Mouse (Mus musculus) testis, adult 2 months (tissue): ENCODE measurements at regions not wholly inside any gene's neighbourhood (a gene's known extent, or its start where the extent isn't known, plus 50 kb on each side); places are given as distances from the start of the nearest gene placed in this dataset.

Experiments
- H3K27ac ChIP-seq: fragments of 200-500 bp; 2 replicates; pipeline ENCODE4 v1.5.1; 2012; ENCODE audit warnings: low read depth, low read length; ENCODE audit not compliant: control insufficient read depth, insufficient read depth
- H3K27me3 ChIP-seq: fragments of 200-500 bp; 2 replicates; pipeline ENCODE4 v1.6.1; 2012; ENCODE audit warnings: mild to moderate bottlenecking, low read length, moderate library complexity; ENCODE audit not compliant: control insufficient read depth, insufficient read depth
- H3K36me3 ChIP-seq: fragments of 200-500 bp; 2 replicates; pipeline ENCODE4 v1.6.1; 2012; ENCODE audit warnings: mild to moderate bottlenecking, low read length; ENCODE audit not compliant: control insufficient read depth, insufficient read depth
- H3K4me1 ChIP-seq: fragments of 200-500 bp; 2 replicates; pipeline ENCODE4 v1.6.1; 2012; ENCODE audit warnings: low read length; ENCODE audit not compliant: control insufficient read depth, insufficient read depth
- H3K4me3 ChIP-seq: fragments of 200-500 bp; 2 replicates; pipeline ENCODE4 v1.5.1; 2012; ENCODE audit warnings: low read depth, mild to moderate bottlenecking, low read length, moderate library complexity, mixed read lengths; ENCODE audit not compliant: control insufficient read depth
- CTCF ChIP-seq: fragments of 200-500 bp; IDR thresholded peaks from 2 replicates; pipeline ENCODE4 v1.5.1; 2012; ENCODE audit warnings: low read depth, mild to moderate bottlenecking, inconsistent platforms, low read length, moderate library complexity; ENCODE audit not compliant: control insufficient read depth, insufficient read depth, insufficient replicate concordance
- POLR2A ChIP-seq: fragments of 200-500 bp; IDR thresholded peaks from 2 replicates; pipeline ENCODE4 v1.6.1; 2012; ENCODE audit warnings: low read depth, mild to moderate bottlenecking, inconsistent platforms, low read length, moderate library complexity; ENCODE audit not compliant: control insufficient read depth

- no peaks in the 10 kb centered on the region for H3K36me3 ChIP-seq
- H3K4me3 ChIP-seq: no peak overlapping the region
- no peak for TF ChIP-seq CTCF
- no peak for TF ChIP-seq POLR2A
- H3K27me3 ChIP-seq: no peaks in the 10 kb centered on the region
- H3K27ac ChIP-seq: no peak overlapping the region
- H3K4me1 ChIP-seq: no peaks in the 10 kb centered on the region
Observed at GRCm38 (mm10) chr7:117049249-117049648, 331.5 kb upstream of the Xylt1 start.

GRCm38 (mm10) chr7:117065771-117066170 is 315.0 kb upstream of the Xylt1 start:
- no peak for TF ChIP-seq CTCF
- TF ChIP-seq POLR2A: no peak
- Histone ChIP-seq H3K4me1 (no peaks in the 10 kb centered on the region), H3K27me3 (no peaks in the 10 kb centered on the region), H3K36me3 (no peaks in the 10 kb centered on the region), H3K27ac (no peak overlapping the region), H3K4me3 (no peak overlapping the region)

- Histone ChIP-seq H3K36me3 (no peaks in the 10 kb centered on the region), H3K4me3 (no peak overlapping the region), H3K4me1 (no peaks in the 10 kb centered on the region), H3K27me3 (no peaks in the 10 kb centered on the region), H3K27ac (no peak overlapping the region)
- no peak for TF ChIP-seq POLR2A
- TF ChIP-seq CTCF: no peak
Observed at GRCm38 (mm10) chr7:117090911-117091550, 289.7 kb upstream of the Xylt1 start.

- no peaks in the 10 kb centered on the region for H3K36me3 ChIP-seq
- no peak overlapping the region for H3K27ac ChIP-seq
- TF ChIP-seq CTCF (no peak), POLR2A (no peak)
- no peaks in the 10 kb centered on the region for H3K4me1 ChIP-seq
- no peaks in the 10 kb centered on the region for H3K27me3 ChIP-seq
- H3K4me3 ChIP-seq: no peak overlapping the region
Observed at GRCm38 (mm10) chr7:117092860-117093259, 287.9 kb upstream of the Xylt1 start.

GRCm38 (mm10) chr7:117097618-117098017 is 283.2 kb upstream of the Xylt1 start:
- H3K4me3 ChIP-seq: no peak overlapping the region
- H3K36me3 ChIP-seq: no peaks in the 10 kb centered on the region
- H3K27me3 ChIP-seq: no peaks in the 10 kb centered on the region
- H3K27ac ChIP-seq: no peak overlapping the region
- TF ChIP-seq CTCF: no peak
- TF ChIP-seq POLR2A: no peak
- no peaks in the 10 kb centered on the region for H3K4me1 ChIP-seq

- no peaks in the 10 kb centered on the region for H3K27me3 ChIP-seq
- no peak for TF ChIP-seq CTCF
- TF ChIP-seq POLR2A: no peak
- H3K36me3 ChIP-seq: no peaks in the 10 kb centered on the region
- H3K4me1 ChIP-seq: no peaks in the 10 kb centered on the region
- no peak overlapping the region for H3K4me3 ChIP-seq
- H3K27ac ChIP-seq: no peak overlapping the region
Observed at GRCm38 (mm10) chr7:117099041-117099440, 281.7 kb upstream of the Xylt1 start.

GRCm38 (mm10) chr7:117103035-117103434 is 277.7 kb upstream of the Xylt1 start:
- Histone ChIP-seq H3K36me3 (no peaks in the 10 kb centered on the region), H3K27me3 (no peaks in the 10 kb centered on the region), H3K4me1 (no peaks in the 10 kb centered on the region), H3K4me3 (no peak overlapping the region), H3K27ac (no peak overlapping the region)
- no peak for TF ChIP-seq CTCF
- no peak for TF ChIP-seq POLR2A
